Mouse (Mus musculus): Measurements from ENCODE around the gene Stam.
"Not testable (repeated sequence)": the region's sequence is repeated elsewhere in the genome, so short reads cannot be mapped to it uniquely, and the experiment has no call there.

Gene Stam

GRCm38 (mm10) chr2:14073362-14074220 lies at the start of gene Stam:
Gene Stam (plus strand): TSS chr2:14074098.
- peak; percentile 92 for DNase-seq

- no peak for DNase-seq
Measured at GRCm38 (mm10) chr2:14041249-14041648, 32.6 kb upstream of the Stam start.

GRCm38 (mm10) chr2:14043011-14043410 lies 30.9 kb upstream of the Stam start:
- no peak for DNase-seq

GRCm38 (mm10) chr2:14043577-14044170 lies 30.2 kb upstream of the Stam start:
- no peak for DNase-seq

GRCm38 (mm10) chr2:14048381-14048780 lies 25.5 kb upstream of the Stam start:
- DNase-seq, result peak; percentile 72

- DNase-seq, result no peak
Measured at GRCm38 (mm10) chr2:14048808-14049207, 25.1 kb upstream of the Stam start.

- DNase-seq, result no peak
Measured at GRCm38 (mm10) chr2:14053618-14054017, 20.3 kb upstream of the Stam start.

- no peak for DNase-seq
Measured at GRCm38 (mm10) chr2:14054163-14054562, 19.7 kb upstream of the Stam start.

GRCm38 (mm10) chr2:14054716-14055115 lies 19.2 kb upstream of the Stam start:
- DNase-seq, result no peak

GRCm38 (mm10) chr2:14055168-14055565 lies 18.7 kb upstream of the Stam start:
- peak; percentile 77 for DNase-seq

GRCm38 (mm10) chr2:14055566-14056331 lies 18.1 kb upstream of the Stam start, which contains the start of gene Hacd1:
Gene Hacd1 (minus strand): TSS chr2:14056135.
- peak; percentile 88 for DNase-seq

GRCm38 (mm10) chr2:14065704-14066650 lies 7.9 kb upstream of the Stam start:
- no peak for DNase-seq

GRCm38 (mm10) chr2:14069027-14069426 lies 4.9 kb upstream of the Stam start:
- no peak for DNase-seq

GRCm38 (mm10) chr2:14070466-14070865 lies 3.4 kb upstream of the Stam start:
- no peak for DNase-seq

GRCm38 (mm10) chr2:14073008-14073361 lies 913 bp upstream of the Stam start:
- DNase-seq, result no peak

GRCm38 (mm10) chr2:14074221-14074901 lies 463 bp downstream of the Stam start:
- DNase-seq, result no peak

- not testable (repeated sequence) for DNase-seq
Measured at GRCm38 (mm10) chr2:14078527-14078926, 4.6 kb downstream of the Stam start.

GRCm38 (mm10) chr2:14100533-14100932 lies 26.6 kb downstream of the Stam start:
- no peak for DNase-seq

GRCm38 (mm10) chr2:14102603-14103002 lies 28.7 kb downstream of the Stam start:
- no peak for DNase-seq

GRCm38 (mm10) chr2:14103924-14104323 lies 30.0 kb downstream of the Stam start:
- DNase-seq, result no peak

- peak; percentile 22 for DNase-seq
Measured at GRCm38 (mm10) chr2:14107673-14108072, 33.8 kb downstream of the Stam start.

GRCm38 (mm10) chr2:14126387-14126786 lies 52.5 kb downstream of the Stam start:
- DNase-seq, result no peak

All from lung, postnatal 10 days (tissue).